Mouse (Mus musculus) G1E (cell line): ENCODE data around the gene Fcgrt.

Experiments
- CTCF ChIP-seq: IDR thresholded peaks from 2 replicates; pipeline ENCODE4 v1.5.1; 2012; ENCODE audit warnings: low read depth, low read length, inconsistent platforms, mixed read lengths
- TAL1 ChIP-seq: conservative IDR thresholded peaks from 2 replicates; pipeline ENCODE4 v1.6.1; 2012; ENCODE audit warnings: low read depth, low read length, inconsistent platforms, mixed read lengths

GRCm38 (mm10) chr7:45069671-45070070 lies 34.0 kb downstream of the Fcgrt start:
- TF ChIP-seq TAL1, result no peak
- TF ChIP-seq CTCF, result no peak
